Comparison of ENCODE assay signal across 18 mouse cellular contexts in genomic region chr10:82167777-82168176, GRCm38 (mm10).
"Had no signal": no experiment of that assay in that cellular context is flagged by ENCODE, and none has a peak within 500 bp of the region (broad histone marks: within the 10 kb centered on the region; RNA-seq: fewer than 3 reads in every experiment).

No protein-coding gene starts in this region.

- H3K4me2 ChIP-seq: liver, embryonic 11.5 days; liver, embryonic 15.5 days; lung, embryonic 14.5 days; neural tube, embryonic 15.5 days had no signal

- DNase-seq: kidney, adult 9 months; kidney, postnatal 36 days; lung, embryonic 14.5 days; lung, postnatal 10 days; midbrain, embryonic 14.5 days; retina, postnatal 1 day; right cerebral cortex, postnatal 14 days; thymus, postnatal 36 days had no signal

- H3K9ac ChIP-seq: liver, embryonic 15.5 days; lung, embryonic 14.5 days; neural tube, embryonic 15.5 days had no signal

- H3K36me3 ChIP-seq: limb, embryonic 10.5 days; liver, embryonic 15.5 days; midbrain, embryonic 10.5 days; neural tube, embryonic 15.5 days had no signal

- H3K4me3 ChIP-seq: left cerebral cortex, adult 2 months; limb, embryonic 10.5 days; liver, embryonic 15.5 days; midbrain, embryonic 10.5 days; myocyte; neural tube, embryonic 15.5 days had no signal

- H3K27ac ChIP-seq: kidney, postnatal 0 days; left cerebral cortex, adult 2 months; limb, embryonic 10.5 days; liver, embryonic 15.5 days; macrophage; midbrain, embryonic 10.5 days; neural tube, embryonic 15.5 days had no signal

- H3K4me1 ChIP-seq: limb, embryonic 10.5 days; liver, embryonic 15.5 days; midbrain, embryonic 10.5 days; neural tube, embryonic 15.5 days had no signal

- H3K9me3 ChIP-seq: limb, embryonic 10.5 days; liver, embryonic 15.5 days had no signal

- H3K27me3 ChIP-seq: liver, embryonic 15.5 days had no signal

- ATAC-seq: intestine, postnatal 0 days had no signal
